Mouse (Mus musculus) spleen, embryonic (tissue): Measurements from ENCODE around the gene Tmem41b.
"Not testable (repeated sequence)": the region's sequence is repeated elsewhere in the genome, so short reads cannot be mapped to it uniquely, and the experiment has no call there.

Source experiments
- CTCF ChIA-PET: fragments of 350-600 bp; sonication (Branson Sonifier 250); formaldehyde crosslinking; loops from one replicate; lab custom pipeline; 2022; lab: Charles Lee

Gene Tmem41b

DNA sequence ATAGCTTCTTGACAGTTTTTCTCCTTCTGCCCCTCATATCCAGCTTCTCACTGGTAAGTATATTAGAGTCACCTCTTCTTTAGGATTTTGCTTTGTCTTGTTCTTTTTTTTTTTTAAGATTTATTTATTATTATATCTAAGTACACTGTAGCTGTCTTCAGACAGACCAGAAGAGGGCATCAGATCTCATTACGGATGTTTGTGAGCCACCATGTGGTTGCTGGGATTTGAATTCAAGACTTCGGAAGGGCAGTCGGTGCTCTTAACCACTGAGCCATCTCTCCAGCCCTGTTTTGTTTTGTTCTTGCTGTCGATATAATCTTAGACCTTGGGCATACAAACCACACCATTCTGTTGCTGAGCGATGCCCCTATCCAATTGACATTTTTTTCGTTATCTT, at the start of gene Tmem41b:
Gene Tmem41b (minus strand): TSS at position 155 of the 400 bp plus-strand sequence.
- CTCF ChIA-PET = interaction anchor here (0.7 kb wide), 1 partner anchor 166 kb away, joined by 3 read pairs; no protein-coding TSS in a partner anchor

DNA sequence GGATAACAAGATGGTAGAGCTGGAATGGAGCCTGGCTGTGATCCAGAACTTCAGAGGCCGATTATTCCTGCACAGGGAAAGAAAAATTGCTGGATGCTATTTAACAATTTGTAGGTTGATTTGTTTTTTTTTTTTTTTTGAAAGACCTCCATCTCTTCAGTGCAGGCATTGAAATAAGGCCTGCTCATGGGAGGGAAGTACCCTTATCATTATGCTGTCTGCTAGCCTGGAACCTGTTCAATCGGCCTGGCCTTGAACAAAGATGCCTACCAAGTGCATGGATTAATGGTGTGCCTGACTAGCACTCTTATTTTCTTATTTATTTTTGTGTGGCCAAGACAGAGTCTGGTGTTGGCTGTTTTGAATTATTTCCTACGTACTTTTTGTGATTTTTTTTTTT, 43.6 kb upstream of the Tmem41b start:
- CTCF ChIA-PET = no interaction called here

DNA sequence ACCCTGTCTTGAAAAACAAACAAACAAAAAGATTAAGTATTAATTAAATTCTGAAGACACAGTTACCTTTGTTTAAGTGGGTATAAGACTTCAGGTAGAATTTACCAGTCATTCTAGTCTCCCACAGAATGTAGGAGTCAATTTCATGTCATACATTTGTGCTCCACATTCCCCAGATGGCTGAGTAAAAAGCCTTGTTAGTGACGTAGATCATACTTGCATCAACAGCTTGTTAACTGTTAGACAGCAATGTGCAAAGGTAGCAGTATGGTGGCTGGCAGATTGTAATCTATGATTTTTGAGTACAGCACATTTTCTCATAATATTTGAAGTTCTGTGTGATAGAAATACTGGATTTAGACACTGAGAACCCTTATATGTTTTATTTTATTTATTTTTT, 42.1 kb upstream of the Tmem41b start:
- CTCF ChIA-PET = no interaction called here

DNA sequence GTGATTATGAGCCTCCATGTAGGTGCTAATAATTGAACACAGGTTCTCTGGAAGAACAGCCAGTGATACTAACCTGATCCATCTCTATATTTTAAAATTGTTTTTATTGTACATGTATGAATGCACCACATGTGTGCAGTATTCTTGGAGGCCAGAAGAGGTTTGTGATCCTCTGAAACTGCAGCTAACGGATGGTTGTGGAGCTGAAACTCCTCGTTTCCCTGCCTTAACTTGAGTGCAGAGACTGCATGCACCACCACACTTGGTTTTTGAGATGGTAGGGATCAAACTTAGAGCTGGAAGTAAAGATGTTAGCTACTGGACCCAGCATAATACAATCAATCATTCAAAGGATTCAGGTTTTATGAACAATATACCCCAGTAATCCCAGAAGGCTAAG, 39.9 kb upstream of the Tmem41b start:
- CTCF ChIA-PET = no interaction called here

DNA sequence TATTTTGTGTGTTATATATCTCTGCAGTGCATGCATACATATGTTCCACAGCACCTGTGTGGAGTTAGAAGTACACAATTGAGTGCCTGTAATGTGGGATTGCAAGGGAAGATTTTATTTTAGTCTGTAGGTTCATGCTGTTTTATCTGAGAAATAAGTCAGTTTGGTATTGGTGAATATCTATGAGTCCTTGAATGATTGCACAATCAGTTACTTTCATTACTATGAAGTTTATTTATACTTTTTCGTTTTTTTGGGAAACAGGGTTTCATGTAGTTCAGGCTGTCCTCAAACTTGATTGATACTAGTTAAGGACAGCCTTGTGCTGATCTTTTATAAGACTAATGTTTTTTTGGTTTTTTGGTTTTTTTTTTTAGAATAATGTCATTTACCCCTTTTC, 36.8 kb upstream of the Tmem41b start:
- CTCF ChIA-PET = no interaction called here

DNA sequence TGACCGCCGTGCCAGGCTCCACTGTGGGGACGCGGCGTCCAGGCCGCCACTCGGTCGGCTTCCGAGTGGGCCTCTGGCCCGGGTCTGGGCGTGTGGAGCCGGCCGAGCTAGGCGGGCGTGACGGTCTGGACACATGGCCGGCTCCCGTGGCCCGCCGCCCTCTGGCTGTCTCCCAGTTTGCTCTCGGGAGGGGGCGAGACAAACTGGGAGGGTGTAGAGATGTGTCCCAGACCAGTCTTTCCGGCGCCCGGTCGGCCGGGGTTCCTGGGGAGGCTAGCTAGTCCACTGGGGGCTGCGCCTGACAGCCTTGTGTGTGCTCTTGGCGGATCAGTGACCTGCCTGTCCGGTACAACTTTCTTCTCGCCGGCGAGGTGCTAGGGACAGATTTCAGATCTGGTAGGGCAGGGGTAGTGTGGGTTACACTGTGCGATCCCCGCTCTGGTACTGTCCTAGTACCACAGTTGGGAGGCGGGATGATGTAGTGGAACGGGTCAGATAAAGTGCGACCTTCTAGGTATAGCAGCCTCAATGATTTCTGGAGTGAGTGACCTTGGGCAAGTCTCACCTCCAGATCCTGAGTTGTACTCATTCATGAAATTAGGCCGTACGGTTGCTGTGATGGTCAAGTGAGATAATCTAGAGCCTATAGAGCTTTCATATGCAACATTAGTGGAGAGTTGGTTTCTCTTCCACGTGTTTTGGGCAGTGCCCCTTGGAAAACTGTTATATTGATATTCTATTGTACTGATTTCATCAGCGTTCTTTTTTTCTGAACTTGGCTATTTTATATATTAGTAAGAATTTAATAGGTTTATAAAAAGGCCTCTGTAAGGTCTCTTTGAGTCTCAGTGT, 32.1 kb upstream of the Tmem41b start:
- CTCF ChIA-PET = interaction anchor here (0.7 kb wide), 1 partner anchor 19 kb away, joined by 5 read pairs; no protein-coding TSS in a partner anchor

DNA sequence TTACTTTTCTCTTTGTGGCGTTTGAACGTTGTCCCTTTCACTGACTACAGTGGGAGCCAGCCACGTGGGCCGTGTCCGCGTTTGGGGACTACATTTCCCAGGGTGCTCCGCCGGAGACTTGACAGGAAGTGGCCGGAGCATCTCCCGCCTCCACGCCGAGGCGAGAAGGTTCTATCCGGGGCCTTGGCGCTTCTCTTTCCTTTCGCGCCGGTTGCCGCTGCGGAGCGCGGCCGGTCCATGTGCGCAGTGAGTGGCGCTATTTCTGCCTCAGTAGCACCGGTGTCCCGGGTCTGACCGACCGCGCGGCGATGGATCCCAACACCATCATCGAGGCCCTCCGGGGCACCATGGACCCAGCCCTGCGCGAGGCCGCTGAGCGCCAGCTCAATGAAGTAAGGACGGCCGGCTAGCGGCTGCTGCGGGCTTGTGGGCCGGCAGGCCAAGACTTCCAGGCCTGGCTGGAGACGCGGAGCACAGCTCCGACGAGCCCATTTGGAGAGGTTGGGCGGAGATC, 31.4 kb upstream of the Tmem41b start, which contains the start of gene Ipo7:
Gene Ipo7 (plus strand): TSS at position 158 of the 514 bp plus-strand sequence.
- CTCF ChIA-PET = no interaction called here

DNA sequence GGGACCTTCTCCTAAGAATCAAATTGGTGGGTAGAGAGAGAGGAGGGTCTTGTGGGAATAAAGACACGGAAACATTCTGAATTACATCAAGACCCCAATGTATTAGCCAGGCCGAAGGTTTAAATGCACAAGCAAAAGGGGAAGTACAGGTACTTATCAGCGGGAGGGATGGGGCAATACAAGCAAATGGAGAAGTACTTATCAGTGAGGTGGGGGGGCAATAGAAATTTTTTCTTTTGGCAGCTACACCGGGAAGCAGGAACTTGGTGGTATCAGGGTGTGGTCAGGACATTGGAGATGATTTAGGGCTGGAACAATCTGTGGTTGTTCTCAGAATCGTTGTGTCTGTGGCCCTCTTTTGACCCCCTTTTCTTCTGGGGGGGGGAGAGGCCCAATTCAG, 27.5 kb upstream of the Tmem41b start:
- CTCF ChIA-PET = interaction anchor here (0.7 kb wide), 1 partner anchor 26 kb away, joined by 3 read pairs; no protein-coding TSS in a partner anchor

DNA sequence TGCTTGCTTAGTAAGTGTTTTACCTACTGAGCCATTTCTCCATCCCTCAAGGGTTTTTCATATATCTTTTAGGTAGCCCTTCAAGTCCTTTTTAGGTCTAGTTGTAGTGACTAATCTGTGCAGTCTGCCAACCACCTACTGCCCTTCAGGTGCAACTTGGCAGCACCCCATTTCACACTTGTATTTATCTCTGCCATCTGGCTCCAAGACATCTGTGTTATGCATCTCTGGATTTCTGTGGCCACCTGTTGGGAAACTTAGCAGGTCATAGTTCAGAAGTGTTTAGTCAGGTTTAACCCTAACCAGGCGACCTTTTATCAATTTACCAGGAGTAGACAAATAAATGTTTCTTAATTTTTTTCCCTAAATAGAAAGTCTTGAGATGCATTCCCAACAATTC, 24.7 kb upstream of the Tmem41b start:
- CTCF ChIA-PET = no interaction called here

DNA sequence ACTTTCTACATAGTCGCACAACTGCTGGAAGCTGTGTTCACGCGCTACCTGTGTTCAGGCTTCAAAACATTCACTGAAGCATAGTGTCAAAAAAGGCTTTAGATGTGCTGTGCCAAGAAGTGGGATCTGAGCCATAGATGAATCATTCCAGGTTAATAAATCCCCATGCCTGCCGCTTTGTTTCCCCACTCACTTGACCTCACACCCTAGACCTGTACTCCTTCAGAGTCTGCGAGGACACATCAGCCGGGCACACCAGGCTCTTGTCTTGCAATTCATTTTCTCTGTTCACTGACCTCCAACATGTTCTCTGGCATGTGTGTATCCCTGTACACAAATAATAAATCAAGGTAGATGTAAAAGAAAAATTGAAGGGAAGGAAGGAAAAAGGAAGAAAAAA, 22.4 kb upstream of the Tmem41b start:
- CTCF ChIA-PET = no interaction called here

DNA sequence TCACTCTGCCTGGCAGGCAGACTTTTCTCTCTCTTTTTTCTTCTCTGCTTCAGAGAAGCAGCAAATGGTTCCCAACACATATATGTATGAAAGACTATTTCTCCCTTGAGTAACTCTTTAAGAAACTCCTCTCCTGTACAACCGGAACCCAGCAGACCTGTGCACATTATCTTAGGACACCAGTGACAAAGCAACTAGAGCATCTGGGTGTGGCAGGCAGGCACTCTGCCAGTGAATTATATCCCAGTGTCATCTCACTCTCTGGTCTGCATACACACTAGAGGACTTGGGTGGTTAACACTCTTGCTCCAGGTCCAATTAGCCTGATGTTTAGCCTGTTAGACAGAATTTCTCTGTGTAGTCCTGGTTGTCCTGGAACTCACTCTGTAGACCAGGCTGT, 21.8 kb upstream of the Tmem41b start:
- CTCF ChIA-PET = no interaction called here

DNA sequence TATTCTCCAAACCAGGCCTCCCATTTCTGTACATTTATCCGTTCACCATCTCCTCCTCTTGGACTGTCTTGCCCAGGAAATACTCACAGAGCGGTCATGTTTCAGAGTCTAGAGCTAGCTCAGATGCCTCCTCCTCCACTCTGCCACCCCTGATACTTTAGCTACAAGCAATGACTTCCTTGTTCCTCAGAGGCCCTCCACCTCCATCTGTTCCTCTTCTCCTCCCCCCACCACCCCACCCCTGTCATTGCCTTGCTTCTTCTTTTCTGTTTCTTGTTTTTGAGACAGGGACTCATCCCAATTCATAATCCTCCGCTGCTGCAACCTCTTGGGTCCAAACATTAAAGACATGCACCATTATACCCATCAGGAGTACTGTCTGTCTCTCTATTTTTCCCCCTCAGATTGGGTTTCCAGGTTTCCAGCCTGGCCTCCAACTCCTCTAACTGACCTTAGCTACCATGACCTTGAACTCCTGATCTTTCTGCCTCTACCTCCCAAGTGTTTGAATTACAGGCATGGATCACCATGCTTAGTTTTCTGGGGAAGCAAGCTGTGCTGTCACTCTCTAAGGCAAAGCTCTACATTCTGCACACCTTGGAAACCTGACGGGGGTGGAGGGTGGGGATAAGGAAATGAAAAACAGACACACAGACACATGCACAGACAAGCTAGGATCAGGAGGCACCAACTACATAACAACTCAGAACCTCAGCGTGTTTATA, 19.9 kb upstream of the Tmem41b start:
- CTCF ChIA-PET = no interaction called here

DNA sequence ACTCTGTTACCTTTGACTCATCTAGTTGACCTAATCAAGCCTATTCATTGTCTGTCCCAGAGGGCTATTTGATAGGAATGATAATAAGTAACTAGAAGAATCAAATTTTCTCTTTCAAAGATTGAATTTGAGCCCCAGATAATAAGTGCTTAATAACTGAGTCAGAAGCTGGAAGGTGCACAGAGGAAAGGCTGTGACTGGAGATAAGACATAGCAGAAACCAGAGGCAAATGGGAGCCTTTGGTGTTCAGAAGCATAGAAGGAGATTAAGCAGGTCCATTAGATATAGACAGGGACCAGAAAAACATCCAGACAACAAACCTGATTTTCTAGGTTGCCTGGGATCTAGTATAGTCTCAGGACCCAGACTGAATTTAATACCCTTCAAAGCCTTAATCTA, 19.2 kb upstream of the Tmem41b start:
- CTCF ChIA-PET = no interaction called here

DNA sequence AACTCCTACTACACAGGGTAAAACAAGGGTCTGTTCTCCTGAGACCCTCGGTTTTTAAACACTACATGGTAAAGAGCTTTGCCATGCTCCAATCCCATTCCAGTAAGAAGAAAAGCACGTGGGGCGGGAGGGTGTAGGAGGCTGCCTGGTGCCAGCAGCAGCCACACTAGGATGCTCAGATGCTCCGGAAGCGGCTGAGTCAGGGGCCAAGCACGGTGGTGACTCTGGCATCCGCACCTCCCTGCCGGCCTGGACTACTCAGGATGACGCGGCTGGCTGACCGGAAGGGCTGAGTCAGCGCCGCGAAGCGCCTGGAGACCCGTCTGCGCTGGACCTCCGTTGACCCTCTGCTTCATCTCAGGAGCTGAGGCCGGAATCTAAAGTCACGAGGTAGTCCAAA, 16.2 kb upstream of the Tmem41b start:
- CTCF ChIA-PET = no interaction called here

DNA sequence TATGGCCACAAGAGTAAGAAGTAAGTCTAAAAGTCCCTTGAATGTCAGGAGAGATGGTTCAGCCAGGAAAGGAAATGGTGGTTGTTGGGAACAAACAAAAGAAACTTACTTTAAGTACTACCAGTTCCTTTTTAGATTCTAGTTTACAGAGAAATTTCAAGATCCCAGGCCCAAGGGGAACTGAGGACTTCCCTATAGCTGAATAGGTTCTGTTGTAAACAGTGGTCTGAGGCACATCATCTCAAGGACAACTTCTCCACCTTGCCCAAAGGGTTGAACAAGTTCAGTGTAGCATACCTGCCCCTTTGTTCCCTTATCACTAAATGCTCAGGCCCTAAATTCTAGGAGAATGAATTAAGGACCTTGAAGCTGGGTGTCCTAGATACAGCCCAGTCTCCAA, 15.4 kb upstream of the Tmem41b start:
- CTCF ChIA-PET = no interaction called here

DNA sequence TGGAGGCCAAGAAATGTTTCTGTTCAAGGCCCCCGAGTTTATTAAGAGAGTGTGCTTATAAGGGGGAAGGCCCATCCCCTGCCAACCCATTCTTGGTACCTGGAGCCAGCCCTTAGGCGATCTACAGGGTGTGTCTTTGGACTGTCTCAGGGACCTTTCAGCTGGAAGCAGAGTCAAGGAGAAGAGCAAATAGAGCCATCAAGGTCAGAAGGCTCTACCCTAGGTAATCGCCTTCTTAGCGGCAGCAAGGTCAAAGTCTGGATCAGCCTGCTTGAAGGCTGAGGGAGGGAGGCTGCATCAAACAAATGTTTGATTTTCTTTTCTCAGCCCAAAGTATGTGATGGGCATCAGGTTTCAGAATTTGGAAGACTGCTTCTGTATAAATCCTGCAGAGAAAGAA, 11.7 kb upstream of the Tmem41b start:
- CTCF ChIA-PET = interaction anchor here (0.9 kb wide), 1 partner anchor 56 kb away, joined by 8 read pairs; no protein-coding TSS in a partner anchor

DNA sequence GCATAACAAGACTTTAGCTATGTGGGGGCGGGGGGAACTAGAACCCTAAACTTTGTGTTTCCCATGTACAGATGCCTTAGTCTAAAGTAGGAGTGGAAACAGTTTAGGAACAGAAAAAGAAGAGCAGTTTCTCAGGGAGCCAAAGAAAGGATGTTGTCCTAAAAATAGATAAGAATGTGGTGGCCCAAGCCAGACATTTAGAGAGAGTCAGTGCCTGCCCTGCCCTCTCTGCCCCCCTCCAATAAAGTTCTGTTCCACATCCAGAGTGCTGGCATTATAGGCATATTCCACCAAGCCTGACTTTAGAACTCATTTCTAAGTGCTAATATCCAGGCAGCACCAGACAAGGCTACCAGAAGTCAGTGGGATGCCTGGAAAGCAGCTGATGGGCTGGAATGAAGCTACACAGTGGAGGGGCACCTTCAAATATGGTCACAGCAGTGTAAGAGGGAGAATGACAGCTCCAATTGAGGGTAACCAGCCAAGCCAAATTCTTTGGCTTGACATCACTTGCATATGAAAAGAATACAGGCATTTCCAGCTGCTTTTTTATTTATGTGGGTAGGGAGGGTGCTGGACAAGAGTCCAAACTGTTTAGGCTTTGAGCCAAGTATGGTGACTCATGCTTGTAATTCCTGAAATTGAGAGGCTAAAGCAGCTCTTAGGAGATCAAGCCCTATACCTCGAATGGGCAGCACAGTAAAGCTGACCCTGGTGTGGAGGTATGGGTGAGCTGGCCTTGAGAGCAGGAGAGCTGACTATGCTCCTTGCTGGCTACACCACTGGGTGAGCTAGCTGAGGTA, 6.6 kb upstream of the Tmem41b start:
- CTCF ChIA-PET = interaction anchor here (0.5 to 0.6 kb wide), 2 partner anchors 66 to 67 kb away, joined by 5 to 22 read pairs; no protein-coding TSS in a partner anchor

DNA sequence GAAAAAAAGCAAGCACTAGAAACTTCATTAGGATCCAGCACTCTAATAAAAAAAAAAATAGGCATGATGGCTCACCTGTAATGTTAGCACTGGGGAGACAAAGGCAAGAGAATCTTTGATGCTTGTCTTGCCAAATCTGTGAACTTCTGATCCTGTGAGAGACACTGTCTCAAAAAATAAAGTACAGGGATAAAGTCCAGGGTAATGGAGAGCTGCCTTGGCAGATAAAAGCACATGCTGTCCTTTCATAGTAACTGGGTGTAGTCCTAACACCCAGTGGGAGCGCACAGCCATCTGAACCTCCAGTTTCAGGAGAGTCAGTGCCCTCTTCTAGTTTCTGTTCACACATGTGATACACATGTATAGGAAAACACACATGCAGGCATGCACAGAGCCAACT, 4.6 kb upstream of the Tmem41b start:
- CTCF ChIA-PET = no interaction called here

DNA sequence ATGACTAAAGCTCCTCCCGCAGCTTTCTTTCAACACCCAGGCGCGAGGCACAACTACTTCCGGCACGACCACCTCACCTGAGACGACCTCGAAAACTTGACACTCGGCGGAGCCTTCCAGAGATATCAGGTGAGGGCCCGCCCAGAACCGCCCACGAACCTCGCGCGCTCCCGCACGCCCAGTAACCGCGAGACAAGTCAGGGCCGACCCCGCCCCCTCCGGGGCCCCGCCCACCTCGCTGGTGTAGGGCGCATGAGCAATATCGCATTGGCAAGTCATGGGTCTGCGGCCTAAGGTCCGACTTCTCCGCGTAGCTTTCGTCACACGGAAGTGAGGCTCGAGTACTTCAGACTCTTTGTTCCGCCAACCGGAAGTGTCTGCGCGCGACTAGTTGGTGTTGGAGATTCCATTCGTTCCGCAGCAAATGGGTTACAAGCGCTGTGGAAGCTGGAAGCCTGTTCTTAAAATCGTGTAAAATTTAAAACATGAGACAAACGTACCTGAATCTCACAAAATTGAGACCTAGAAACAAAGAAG, 528 bp downstream of the Tmem41b start:
- CTCF ChIA-PET = no interaction called here

DNA sequence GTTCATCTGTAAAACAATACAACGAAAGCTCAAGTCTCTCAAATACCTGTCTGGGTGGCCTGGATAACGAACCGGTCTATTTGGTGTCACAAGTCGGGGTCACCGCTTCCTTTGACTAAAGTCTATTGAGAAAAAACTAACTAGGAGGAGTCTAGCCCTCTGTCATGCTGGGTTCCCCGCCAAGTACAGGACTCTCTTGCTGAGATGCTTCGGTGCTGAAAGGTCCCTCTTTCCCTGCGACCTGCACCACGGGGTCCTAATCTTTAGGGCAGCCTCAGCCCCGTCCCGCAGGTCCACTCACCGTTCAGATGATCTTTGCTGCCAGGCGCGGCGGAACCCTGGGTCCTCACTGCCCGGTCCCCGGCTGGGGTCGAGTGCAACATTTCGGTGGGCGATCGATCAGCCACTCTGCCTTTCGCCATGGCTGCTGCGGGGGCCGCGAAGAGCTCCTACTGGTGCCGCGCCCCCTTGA, 1.0 kb downstream of the Tmem41b start:
- CTCF ChIA-PET = no interaction called here

DNA sequence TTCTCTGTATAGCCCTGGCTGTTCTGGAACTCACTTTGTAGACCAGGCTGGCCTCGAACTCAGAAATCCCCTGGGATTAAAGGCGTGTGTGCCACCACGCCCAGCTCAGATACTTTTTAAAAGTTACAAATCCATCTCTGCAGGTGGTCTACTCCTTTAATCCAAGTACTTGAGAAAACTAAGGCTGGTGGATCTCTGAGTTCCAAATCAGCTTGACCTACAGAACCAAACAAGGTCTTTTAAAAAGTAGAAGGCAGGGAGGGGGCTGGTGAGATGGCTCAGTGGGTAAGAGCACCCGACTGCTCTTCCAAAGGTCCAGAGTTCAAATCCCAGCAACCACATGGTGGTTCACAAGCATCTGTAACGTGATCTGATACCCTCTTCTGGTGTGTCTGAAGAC, 2.1 kb downstream of the Tmem41b start:
- CTCF ChIA-PET = not testable (repeated sequence)
